ENCODE assay signal across 1 mouse cellular context in genomic region chr19:5300588-5300987, GRCm38 (mm10).
TF ChIP-seq lines count a peak whose summit lies in the region.

No protein-coding gene starts in this region.

TF ChIP-seq in ES-E14, 5 proteins besides CTCF, POLR2A, EP300 and RAD21:
- TF ChIP-seq ZC3H11A (IDR thresholded peaks at IDR 0.05; ENCODE audit: borderline replicate concordance, low read depth, low read length) (no peak), CHD2 (IDR thresholded peaks at IDR 0.05; ENCODE audit: low read depth, low read length) (no peak), ZNF384 (IDR thresholded peaks at IDR 0.05; ENCODE audit: low read depth, low read length) (no peak), HCFC1 (IDR thresholded peaks at IDR 0.05; ENCODE audit: borderline replicate concordance, insufficient read depth, low read length) (no peak), MAFK (IDR thresholded peaks at IDR 0.05; ENCODE audit: insufficient read depth, low read depth, low read length) (no peak)
